Mouse (Mus musculus) cortical plate, adult 2 months (tissue): ENCODE measurements at regions not wholly inside any gene's neighbourhood (a gene's known extent, or its start where the extent isn't known, plus 50 kb on each side); places are given as distances from the start of the nearest gene placed in this dataset.

Experiments
- CTCF ChIP-seq: fragments of 200-500 bp; IDR thresholded peaks from 2 replicates; pipeline ENCODE4 v1.5.1; 2011; ENCODE audit warnings: mild to moderate bottlenecking, control low read depth, low read length; ENCODE audit not compliant: insufficient read depth; ENCODE audit errors: extremely low read depth
- POLR2A ChIP-seq: fragments of 200-500 bp; IDR thresholded peaks from 2 replicates; pipeline ENCODE4 v1.6.1; 2011; ENCODE audit warnings: mild to moderate bottlenecking, low read length, control low read depth; ENCODE audit not compliant: insufficient read depth; ENCODE audit errors: extremely low read depth

DNA sequence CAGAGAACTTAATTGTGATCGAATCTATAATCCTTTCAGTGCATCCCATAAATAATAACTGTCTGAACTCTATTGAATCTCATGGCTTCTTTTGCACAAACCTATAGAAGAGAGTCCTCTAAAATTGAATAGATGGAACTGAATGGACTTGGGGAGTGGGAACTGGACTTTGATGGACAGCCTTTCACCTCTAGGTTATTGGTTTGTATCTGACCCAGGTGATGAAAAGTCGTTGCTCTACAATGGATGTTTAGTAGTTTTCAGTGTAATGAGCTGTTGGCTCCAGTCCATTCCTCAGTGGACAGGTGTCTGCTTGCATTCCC, 216.3 kb downstream of the Tmem161b start:
- TF ChIP-seq CTCF (no peak), POLR2A (no peak)
